Mouse (Mus musculus) stomach, embryonic 14.5 days (tissue): ENCODE measurements around the gene Loxl1. TPM values are rescaled to one million over a fixed set of nuclear protein-coding genes. Genes with fewer than 3 reads are reported as not detected.
"Not testable (repeated sequence)": the region's sequence is repeated elsewhere in the genome, so short reads cannot be mapped to it uniquely, and the experiment has no call there.

Experiments used
- ATAC-seq: fragments of 200-750 bp; cut with Nextera tagmentation; 2 replicates; pipeline ENCODE4 v1.8.0; 2017; ENCODE audit warnings: low read depth, moderate TSS enrichment; ENCODE audit not compliant: insufficient number of reproducible peaks, insufficient read depth, low FRiP score
- H3K27ac ChIP-seq: fragments of 300-500 bp; sonication (generic); 2 replicates; pipeline ENCODE4 v1.5.1; 2014; ENCODE audit warnings: mild to moderate bottlenecking, low read length, moderate library complexity, mixed read lengths
- H3K27me3 ChIP-seq: fragments of 300-500 bp; sonication (generic); 2 replicates; pipeline ENCODE4 v1.6.1; 2014; ENCODE audit warnings: low read length, control low read depth, mixed read lengths; ENCODE audit not compliant: control insufficient read depth, insufficient read depth
- H3K36me3 ChIP-seq: fragments of 300-500 bp; sonication (generic); 2 replicates; pipeline ENCODE4 v1.6.1; 2014; ENCODE audit warnings: mild to moderate bottlenecking, control low read depth, low read length, moderate library complexity, mixed read lengths; ENCODE audit not compliant: control insufficient read depth, insufficient read depth
- H3K4me1 ChIP-seq: fragments of 300-500 bp; sonication (generic); 2 replicates; pipeline ENCODE4 v1.6.1; 2014; ENCODE audit warnings: low read length, control low read depth, mixed read lengths; ENCODE audit not compliant: control insufficient read depth, insufficient read depth
- H3K4me2 ChIP-seq: fragments of 300-500 bp; sonication (generic); replicated peaks from 2 replicates; pipeline ENCODE4 v1.6.1; 2014; ENCODE audit warnings: low read depth, low read length, control low read depth
- H3K4me3 ChIP-seq: fragments of 300-500 bp; sonication (generic); 2 replicates; pipeline ENCODE4 v1.5.1; 2014; ENCODE audit warnings: low read depth, low read length, control low read depth
- H3K9ac ChIP-seq: fragments of 300-500 bp; sonication (generic); replicated peaks from 2 replicates; pipeline ENCODE4 v1.6.1; 2014; ENCODE audit warnings: low read depth, mild to moderate bottlenecking, control low read depth, low read length, moderate library complexity, mixed read lengths
- H3K9me3 ChIP-seq: fragments of 300-500 bp; sonication (generic); 2 replicates; pipeline ENCODE4 v1.6.1; 2016; ENCODE audit warnings: low read depth, low read length, control low read depth; ENCODE audit not compliant: control insufficient read depth
- WGBS: fragments of 180-500 bp; shearing (Covaris S2); extraction: QIAGEN DNeasy Blood & Tissue Kit; methylation state at CpG from one replicate; pipeline ENCODE4 v1.1.7; 2014; 5-methylcytosine and 5-hydroxymethylcytosine counted together
- polyA plus RNA-seq: library from polyadenylated mRNA; unstranded; fragments of >200 nt; fragmentation: Nextera tagmentation; extraction: Ambion mirVana; gene quantifications from 2 replicates; pipeline ENCODE4 v1.2.1, GENCODE M21; 2014

Gene Loxl1
- polyA plus RNA-seq, 1 experiment from 2014 or later: 32.2 TPM

GRCm38 (mm10) chr9:58262507-58262906 lies 50.5 kb downstream of the Loxl1 start:
- H3K4me1 ChIP-seq: peaks cover 10% of the 10 kb centered on the region; the same call in 1 of the 2 replicates

GRCm38 (mm10) chr9:58255704-58256685 lies 57.0 kb downstream of the Loxl1 start:
- no peaks in the 10 kb centered on the region for H3K9me3 ChIP-seq
- 84% methylated on average over 10 of the region's 10 CpGs for WGBS

More at GRCm38 (mm10) chr9:58262507-58262906, 50.5 kb downstream of the Loxl1 start:
- no peaks in the 10 kb centered on the region for H3K27me3 ChIP-seq
- H3K27ac ChIP-seq: no peak overlapping the region
- H3K9ac ChIP-seq: no peak overlapping the region
- WGBS: 92% methylated on average over 5 of the region's 5 CpGs
- peaks cover 21% of the 10 kb centered on the region for H3K36me3 ChIP-seq
- H3K4me2 ChIP-seq: no peak overlapping the region
- no peak for ATAC-seq
- H3K4me3 ChIP-seq: no peak overlapping the region
- H3K9me3 ChIP-seq: no peaks in the 10 kb centered on the region

DNA sequence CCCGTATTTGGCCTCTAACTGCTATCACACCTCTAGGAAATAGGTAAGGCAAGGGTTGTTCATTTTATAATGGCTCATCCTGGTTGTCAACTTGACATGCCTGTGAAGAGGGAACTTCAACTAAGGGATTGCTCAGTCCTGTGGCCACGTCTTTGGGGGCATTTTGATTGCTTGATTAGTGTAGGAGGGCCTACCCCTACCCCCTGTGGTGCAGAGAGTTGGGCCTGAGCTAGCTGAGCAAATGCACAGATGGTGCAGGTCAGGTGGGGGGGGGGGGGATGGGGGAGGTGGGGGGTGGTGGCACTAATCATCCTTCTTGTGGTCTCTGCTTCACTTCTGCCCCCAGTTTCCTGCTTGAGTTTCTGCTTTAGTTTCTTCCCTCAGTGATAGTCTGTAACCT lies 57.9 kb downstream of the Loxl1 start:
- Histone ChIP-seq H3K9ac (no peak overlapping the region), H3K36me3 (peaks cover 15% of the 10 kb centered on the region), H3K4me2 (no peak overlapping the region), H3K27me3 (no peaks in the 10 kb centered on the region), H3K4me1 (0 out of 2 replicates have a peak, but pooled peaks cover 3% of the 10 kb centered on the region), H3K27ac (no peak overlapping the region), H3K4me3 (no peak overlapping the region), H3K9me3 (no peaks in the 10 kb centered on the region)
- WGBS: 60% methylated on average over 2 of the region's 2 CpGs
- no peak for ATAC-seq

More at GRCm38 (mm10) chr9:58255704-58256685, 57.0 kb downstream of the Loxl1 start:
- no peaks in the 10 kb centered on the region for H3K27me3 ChIP-seq
- H3K27ac ChIP-seq: no peak overlapping the region
- no peak overlapping the region for H3K9ac ChIP-seq
- no peak overlapping the region for H3K4me2 ChIP-seq
- no peak for ATAC-seq
- H3K36me3 ChIP-seq: peaks cover 21% of the 10 kb centered on the region
- H3K4me3 ChIP-seq: no peak overlapping the region
- 0 out of 2 replicates have a peak, but pooled peaks cover 3% of the 10 kb centered on the region for H3K4me1 ChIP-seq

DNA sequence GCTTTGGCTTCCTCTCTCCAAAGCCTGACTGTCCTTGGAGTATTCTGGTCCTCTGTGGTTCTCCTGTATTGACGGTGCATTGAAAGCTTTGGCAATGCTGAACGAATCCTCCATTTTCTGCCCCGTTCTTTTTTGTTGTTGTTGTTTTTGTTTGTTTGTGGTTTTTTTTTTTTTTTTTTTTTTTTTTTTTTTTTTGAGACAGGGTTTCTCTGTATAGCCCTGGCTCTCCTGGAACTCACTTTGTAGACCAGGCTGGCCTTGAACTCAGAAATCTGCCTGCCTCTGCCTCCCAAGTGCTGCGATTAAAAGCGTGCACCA lies 59.2 kb downstream of the Loxl1 start:
- not testable (repeated sequence) for H3K27ac ChIP-seq, ATAC-seq, H3K9me3 ChIP-seq, H3K4me1 ChIP-seq, H3K27me3 ChIP-seq
- WGBS: 73% methylated on average over 5 of the region's 5 CpGs
- H3K4me3 ChIP-seq: peak overlapping the region; percentile 70
- H3K4me2 ChIP-seq: peak overlapping the region; percentile 82
- H3K36me3 ChIP-seq: peaks cover 12% of the 10 kb centered on the region; the same call in 1 of the 2 replicates
- peak overlapping the region; percentile 67 for H3K9ac ChIP-seq

DNA sequence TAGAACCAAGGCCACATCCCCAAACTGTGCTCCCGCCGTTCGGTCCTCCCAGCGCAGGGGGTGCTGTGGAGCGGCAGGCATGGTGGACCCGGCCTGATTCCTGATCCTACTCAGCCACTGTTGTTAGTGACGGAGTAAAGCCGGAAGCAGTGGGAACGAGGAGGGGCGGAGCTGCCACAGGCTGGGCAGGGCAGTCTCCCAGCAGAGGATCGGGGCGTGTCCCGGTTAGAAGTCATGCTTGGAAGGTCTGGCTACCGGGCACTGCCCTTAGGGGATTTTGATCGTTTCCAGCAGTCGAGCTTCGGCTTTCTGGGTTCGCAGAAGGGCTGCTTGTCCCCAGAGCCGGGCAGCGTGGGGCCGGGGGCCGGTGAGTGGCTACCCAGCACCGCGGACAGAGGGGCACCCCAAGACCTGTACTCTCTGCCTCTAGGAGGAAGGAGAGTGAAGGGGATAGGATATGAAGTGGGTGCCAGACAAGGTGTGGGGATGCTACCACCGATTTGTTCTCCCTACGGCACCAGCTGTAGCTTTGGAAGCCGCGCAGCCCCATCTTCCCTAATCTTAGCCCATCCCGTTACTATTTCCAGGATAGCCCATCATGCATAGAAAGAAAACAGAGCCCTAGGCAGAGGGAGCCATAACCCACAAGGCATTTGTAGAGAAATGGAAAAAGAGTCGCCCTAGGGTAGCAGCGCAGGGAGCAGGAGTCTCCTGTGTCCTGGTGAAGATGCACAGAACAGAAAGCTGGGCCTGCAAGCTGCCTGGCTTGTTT lies 59.8 kb downstream of the Loxl1 start, which contains the start of gene Stoml1:
TSS of gene Stoml1 (plus strand) at position 132 of the 772 bp plus-strand sequence.
- Histone ChIP-seq H3K27ac (peak within 1 kb of the TSS; percentile 55), H3K36me3 (peaks cover 9% of the 10 kb centered on the region; the same call in 1 of the 2 replicates), H3K9me3 (no peaks in the 10 kb centered on the region), H3K4me1 (0 out of 2 replicates have a peak, but pooled peaks cover 9% of the 10 kb centered on the region), H3K4me3 (peak within 1 kb of the TSS; percentile 70), H3K27me3 (no peaks in the 10 kb centered on the region), H3K4me2 (peak within 1 kb of the TSS; percentile 82), H3K9ac (peak within 1 kb of the TSS; percentile 67)
- WGBS: 1% methylated on average over 31 of the region's 31 CpGs
- peak; percentile 97 for ATAC-seq

DNA sequence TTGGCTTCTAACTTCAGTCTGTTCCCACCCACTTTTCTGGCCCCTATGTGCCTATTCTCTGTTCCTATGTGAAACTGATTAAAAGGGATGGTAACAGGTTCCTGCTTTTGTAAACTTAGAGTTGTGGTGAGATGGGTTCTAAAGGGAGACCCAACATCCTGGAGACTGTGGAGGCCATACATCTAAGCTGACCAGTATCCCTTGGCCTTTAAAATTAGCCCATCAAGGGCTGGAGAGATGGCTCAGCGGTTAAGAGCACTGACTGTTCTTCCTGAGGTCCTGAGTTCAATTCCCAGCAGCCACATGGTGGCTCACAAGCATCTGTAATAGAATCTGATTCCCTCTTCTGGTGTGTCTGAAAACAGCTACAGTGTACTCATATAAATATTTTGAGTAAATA lies 62.3 kb downstream of the Loxl1 start:
- H3K4me3 ChIP-seq, H3K9ac ChIP-seq, H3K27ac ChIP-seq, H3K27me3 ChIP-seq, ATAC-seq, H3K36me3 ChIP-seq, H3K4me2 ChIP-seq, H3K9me3 ChIP-seq: not testable (repeated sequence)
- peaks cover 15% of the 10 kb centered on the region for H3K4me1 ChIP-seq
- 95% methylated on average over 1 of the region's 1 CpGs for WGBS

- H3K9ac ChIP-seq: no peak overlapping the region
- ATAC-seq: no peak
- peak overlapping the region; percentile 89 for H3K27ac ChIP-seq
- H3K9me3 ChIP-seq: no peaks in the 10 kb centered on the region
- 0 out of 2 replicates have a peak overlapping the region, but pooled peaks have one; percentile 39 for H3K4me3 ChIP-seq
- H3K4me1 ChIP-seq: peaks cover 15% of the 10 kb centered on the region
- H3K4me2 ChIP-seq: peak overlapping the region; percentile 72
- no peaks in the 10 kb centered on the region; the same call in 1 of the 2 replicates for H3K36me3 ChIP-seq
- no peaks in the 10 kb centered on the region for H3K27me3 ChIP-seq
- WGBS: 70% methylated on average over 8 of the region's 8 CpGs
These were observed 62.7 kb downstream of the Loxl1 start for GRCm38 (mm10) chr9:58250322-58250721.

- H3K4me2 ChIP-seq: peak within 1 kb of the TSS; percentile 72
- no peaks in the 10 kb centered on the region for H3K27me3 ChIP-seq
- peak within 1 kb of the TSS; percentile 89 for H3K27ac ChIP-seq
- H3K4me1 ChIP-seq: peaks cover 15% of the 10 kb centered on the region
- H3K9me3 ChIP-seq: no peaks in the 10 kb centered on the region
- ATAC-seq: peak; percentile 68
- peak within 1 kb of the TSS; percentile 39 for H3K4me3 ChIP-seq
- under 1% methylated on average over 16 of the region's 16 CpGs for WGBS
- H3K9ac ChIP-seq: peak within 1 kb of the TSS; percentile 39
- no peaks in the 10 kb centered on the region; the same call in 1 of the 2 replicates for H3K36me3 ChIP-seq
These were observed 63.3 kb downstream of the Loxl1 start, which contains the start of gene Pml for GRCm38 (mm10) chr9:58249592-58250192. Gene Pml (minus strand): TSS chr9:58249786.
